Mouse (Mus musculus) kidney, embryonic 15.5 days (tissue): ENCODE measurements around the gene 4930404H24Rik. TPM values are rescaled to one million over a fixed set of nuclear protein-coding genes. Genes with fewer than 3 reads are reported as not detected.
A peak's percentile ranks its signal among the peaks of the same experiment; 100 is the strongest.

Experiments
- ATAC-seq: fragments of 200-750 bp; cut with Nextera tagmentation; replicated peaks from 2 replicates; pipeline ENCODE4 v1.8.0; 2017; ENCODE audit warnings: moderate TSS enrichment; ENCODE audit not compliant: low FRiP score
- H3K27ac ChIP-seq: fragments of 300-500 bp; sonication (generic); 2 replicates; pipeline ENCODE4 v1.5.1; 2015; ENCODE audit warnings: mild to moderate bottlenecking, inconsistent platforms
- H3K27me3 ChIP-seq: fragments of 300-500 bp; sonication (generic); 2 replicates; pipeline ENCODE4 v1.6.1; 2015; ENCODE audit warnings: inconsistent platforms
- H3K36me3 ChIP-seq: fragments of 300-500 bp; sonication (generic); 2 replicates; pipeline ENCODE4 v1.6.1; 2015; ENCODE audit warnings: inconsistent platforms
- H3K4me1 ChIP-seq: fragments of 300-500 bp; sonication (generic); 2 replicates; pipeline ENCODE4 v1.6.1; 2015; ENCODE audit warnings: inconsistent platforms
- H3K4me2 ChIP-seq: fragments of 300-500 bp; sonication (generic); 2 replicates; pipeline ENCODE4 v1.6.1; 2015; ENCODE audit warnings: moderate library complexity, mild to moderate bottlenecking, inconsistent platforms
- H3K4me3 ChIP-seq: fragments of 300-500 bp; sonication (generic); replicated peaks from 2 replicates; pipeline ENCODE4 v1.5.1; 2015; ENCODE audit warnings: mild to moderate bottlenecking, inconsistent platforms
- H3K9ac ChIP-seq: fragments of 300-500 bp; sonication (generic); 2 replicates; pipeline ENCODE4 v1.6.1; 2015; ENCODE audit warnings: mild to moderate bottlenecking, inconsistent platforms
- H3K9me3 ChIP-seq: fragments of 300-500 bp; sonication (generic); replicated peaks from 2 replicates; pipeline ENCODE4 v1.6.1; 2016; ENCODE audit warnings: inconsistent platforms
- WGBS: fragments of 180-500 bp; shearing (Covaris S2); methylation state at CpG from one replicate; pipeline ENCODE4 v1.1.7; 2015; ENCODE audit warnings: mixed read lengths; 5-methylcytosine and 5-hydroxymethylcytosine counted together
- polyA plus RNA-seq: library from polyadenylated mRNA; unstranded; fragments of >200 nt; fragmentation: Nextera tagmentation; extraction: Ambion mirVana; gene quantifications from 2 replicates; pipeline ENCODE4 v1.2.1, GENCODE M21; 2015

4930404H24Rik gene
- polyA plus RNA-seq, 1 experiment from 2014 or later, result not detected

DNA sequence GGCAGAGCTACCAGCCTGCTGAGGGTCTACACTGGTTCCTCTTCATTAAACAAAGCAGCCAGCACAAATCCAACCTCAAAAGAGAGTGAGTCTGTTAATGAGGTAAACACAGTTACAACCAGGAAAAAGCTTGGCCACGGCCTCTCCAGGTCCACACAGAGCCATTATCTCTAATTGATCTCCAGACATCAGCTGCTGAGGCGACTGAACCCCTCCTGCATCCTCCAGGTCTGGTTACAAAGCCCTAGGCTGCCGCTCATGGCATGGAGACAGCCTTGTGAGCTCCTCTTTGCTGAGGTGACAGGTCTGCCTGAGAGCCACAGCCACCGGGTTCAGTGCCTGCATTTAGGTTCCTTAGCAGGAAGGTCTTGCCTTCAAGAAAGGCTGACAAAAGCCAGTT, 35.1 kb upstream of the 4930404H24Rik start:
- Histone ChIP-seq H3K9ac (no peak overlapping the region), H3K36me3 (no peaks in the 10 kb centered on the region), H3K9me3 (no peaks in the 10 kb centered on the region), H3K27me3 (no peaks in the 10 kb centered on the region), H3K4me2 (no peak overlapping the region), H3K4me1 (peaks cover 38% of the 10 kb centered on the region), H3K4me3 (no peak overlapping the region), H3K27ac (peak overlapping the region; percentile 81)
- 26% methylated on average over 4 of the region's 4 CpGs for WGBS
- ATAC-seq, result peak; percentile 52; the same call in 1 of the 2 replicates

DNA sequence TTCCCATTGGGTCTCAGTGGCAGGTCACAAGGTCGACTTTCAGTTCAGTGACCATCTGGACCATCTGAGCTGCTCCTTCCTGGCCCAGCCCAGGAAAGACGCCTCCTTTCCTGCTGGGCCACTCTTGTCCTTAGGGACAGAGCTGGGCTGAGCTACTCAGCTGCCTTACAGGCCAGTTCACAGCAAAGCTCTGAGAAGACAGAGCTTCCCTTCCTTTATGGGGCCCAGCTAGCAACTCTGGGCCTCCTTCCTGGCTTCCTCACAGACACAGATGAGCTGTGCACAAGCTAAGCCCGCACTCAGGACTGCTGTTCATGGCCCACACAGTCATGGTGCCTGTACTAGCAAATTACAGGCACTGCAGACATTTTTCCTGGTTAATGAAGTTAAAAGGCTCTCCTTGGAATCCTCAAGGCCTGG, 34.6 kb upstream of the 4930404H24Rik start:
- Histone ChIP-seq H3K9ac (no peak overlapping the region), H3K4me1 (peaks cover 38% of the 10 kb centered on the region), H3K4me2 (no peak overlapping the region), H3K9me3 (no peaks in the 10 kb centered on the region), H3K36me3 (no peaks in the 10 kb centered on the region), H3K27me3 (no peaks in the 10 kb centered on the region), H3K4me3 (no peak overlapping the region), H3K27ac (peak overlapping the region; percentile 81)
- no peak for ATAC-seq
- WGBS, result 33% methylated on average over 3 of the region's 3 CpGs

DNA sequence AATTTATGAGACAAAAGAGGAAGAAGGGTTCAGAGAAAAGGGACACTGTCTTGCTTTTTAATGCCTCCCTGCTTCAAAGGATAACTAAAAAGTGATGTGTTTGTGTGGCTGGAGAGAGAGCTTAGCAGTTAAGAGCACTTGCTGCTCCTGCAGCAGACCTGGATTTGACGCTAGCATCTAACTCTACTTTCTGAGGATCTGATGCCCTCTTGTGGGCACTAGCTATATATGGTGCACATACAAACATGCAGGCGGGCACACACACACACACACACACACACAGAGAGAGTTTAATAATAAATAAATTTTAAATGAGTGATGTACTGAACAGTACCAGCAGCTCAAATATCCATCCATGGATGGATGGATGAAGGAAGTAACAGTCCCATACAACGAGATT, 29.3 kb upstream of the 4930404H24Rik start:
- H3K9ac ChIP-seq, result no peak overlapping the region
- H3K27me3 ChIP-seq, result no peaks in the 10 kb centered on the region
- H3K36me3 ChIP-seq, result peaks cover 7% of the 10 kb centered on the region
- no peak overlapping the region for H3K4me2 ChIP-seq
- peaks cover 13% of the 10 kb centered on the region for H3K4me1 ChIP-seq
- ATAC-seq, result no peak
- no peak overlapping the region for H3K27ac ChIP-seq
- no peaks in the 10 kb centered on the region for H3K9me3 ChIP-seq
- WGBS, result 79% methylated on average over 3 of the region's 3 CpGs
- H3K4me3 ChIP-seq, result no peak overlapping the region

DNA sequence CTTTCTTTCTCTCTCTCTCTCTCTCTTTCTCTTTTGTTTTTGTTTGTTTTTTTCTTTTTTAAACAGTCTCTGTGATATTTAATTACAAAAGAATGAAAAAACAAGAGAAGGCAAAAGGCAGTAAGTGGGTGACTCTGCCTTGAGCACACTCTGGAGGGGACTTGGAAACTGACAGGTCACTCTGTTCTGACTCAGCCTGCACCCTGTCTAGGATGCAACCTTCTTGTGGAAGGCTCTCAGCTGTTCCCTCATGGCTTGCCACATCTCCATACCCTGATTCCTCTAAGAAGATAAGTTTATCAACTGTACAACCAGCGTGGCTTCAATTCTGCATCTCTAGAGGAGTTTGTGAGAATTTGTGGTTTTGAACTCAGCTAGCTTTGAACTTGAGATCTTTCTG, 25.2 kb upstream of the 4930404H24Rik start:
- WGBS, result 86% methylated on average over 1 of the region's 1 CpGs
- Histone ChIP-seq H3K36me3 (peaks cover 7% of the 10 kb centered on the region), H3K4me2 (no peak overlapping the region), H3K9me3 (no peaks in the 10 kb centered on the region), H3K9ac (no peak overlapping the region), H3K27me3 (no peaks in the 10 kb centered on the region), H3K4me1 (peaks cover 32% of the 10 kb centered on the region), H3K27ac (no peak overlapping the region), H3K4me3 (no peak overlapping the region)
- ATAC-seq, result no peak

DNA sequence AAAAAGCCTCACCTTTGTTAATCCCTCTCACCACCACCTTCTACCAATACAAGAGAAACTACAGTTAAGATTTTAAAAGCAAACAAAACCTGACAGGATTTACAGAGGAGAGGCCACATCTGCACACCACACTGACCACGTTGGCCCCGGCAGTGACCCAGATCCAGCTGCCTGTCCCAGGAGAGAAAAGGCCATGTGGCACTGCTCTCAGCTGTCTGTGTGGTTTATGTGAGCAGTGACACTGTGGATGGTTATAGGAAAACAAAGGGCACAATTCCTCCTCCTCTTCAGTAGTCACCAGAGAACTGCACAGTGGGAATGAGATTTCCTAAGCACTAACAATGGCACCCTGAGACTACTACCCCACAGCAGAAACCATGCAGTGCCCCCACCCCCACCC, 23.3 kb upstream of the 4930404H24Rik start:
- H3K27ac ChIP-seq, result peak overlapping the region; percentile 67
- 7% methylated on average over 2 of the region's 2 CpGs for WGBS

DNA sequence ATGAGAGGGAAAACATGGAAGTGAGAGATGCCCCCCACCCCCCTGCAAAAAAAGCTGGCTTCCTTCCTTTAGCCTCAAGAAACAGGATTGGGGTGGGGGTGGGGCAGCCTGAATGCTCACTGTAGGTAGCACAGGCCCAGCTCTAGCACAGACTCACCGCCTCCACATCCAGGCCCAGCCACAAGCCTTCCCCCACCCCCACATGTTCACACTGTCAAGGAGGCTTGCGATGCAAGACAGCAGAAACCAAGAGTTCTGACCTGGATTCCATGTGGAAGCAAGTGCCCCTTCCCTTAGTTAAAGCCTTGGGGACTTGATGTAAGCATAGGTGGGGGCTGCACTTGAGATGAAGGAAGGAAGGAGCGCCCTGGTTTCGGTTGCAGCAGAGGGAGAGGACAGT, 22.8 kb upstream of the 4930404H24Rik start:
- Histone ChIP-seq H3K9ac (peak overlapping the region; percentile 3; the same call in 1 of the 2 replicates), H3K4me2 (0 out of 2 replicates have a peak overlapping the region, but pooled peaks have one; percentile 14), H3K27ac (peak overlapping the region; percentile 67), H3K4me3 (no peak overlapping the region), H3K36me3 (no peaks in the 10 kb centered on the region), H3K4me1 (peaks cover 40% of the 10 kb centered on the region), H3K9me3 (no peaks in the 10 kb centered on the region), H3K27me3 (no peaks in the 10 kb centered on the region)
- peak; percentile 81 for ATAC-seq
- WGBS, result 33% methylated on average over 4 of the region's 4 CpGs

More for the DNA sequence above, 23.3 kb upstream of the 4930404H24Rik start:
- H3K36me3 ChIP-seq, result no peaks in the 10 kb centered on the region
- 0 out of 2 replicates have a peak overlapping the region, but pooled peaks have one; percentile 14 for H3K4me2 ChIP-seq
- H3K9ac ChIP-seq, result no peak overlapping the region
- H3K27me3 ChIP-seq, result no peaks in the 10 kb centered on the region
- H3K4me1 ChIP-seq, result peaks cover 35% of the 10 kb centered on the region
- H3K4me3 ChIP-seq, result no peak overlapping the region
- ATAC-seq, result peak; percentile 65
- H3K9me3 ChIP-seq, result no peaks in the 10 kb centered on the region

DNA sequence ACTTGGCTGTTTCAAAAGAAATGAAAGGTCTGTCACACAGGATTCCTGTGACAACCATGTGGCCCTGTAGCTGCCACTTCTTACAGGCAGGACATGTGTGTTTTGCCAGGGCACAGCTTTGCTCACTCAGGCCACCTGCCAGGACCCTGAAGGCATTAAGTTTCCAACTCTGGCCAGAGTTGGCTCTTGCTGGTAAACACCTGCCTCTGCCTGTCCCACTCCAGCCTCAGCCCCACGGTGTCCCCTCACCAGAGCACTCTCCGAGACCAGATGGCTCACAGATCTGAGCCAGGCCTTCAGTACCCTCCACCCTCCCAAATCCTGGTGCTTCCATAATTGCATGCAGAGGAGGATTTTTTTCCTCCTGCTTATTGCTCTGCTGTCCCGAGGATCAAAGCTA, 21.6 kb upstream of the 4930404H24Rik start:
- H3K4me2 ChIP-seq, result no peak overlapping the region
- H3K27ac ChIP-seq, result peak overlapping the region; percentile 67
- peaks cover 52% of the 10 kb centered on the region for H3K4me1 ChIP-seq
- 35% methylated on average over 3 of the region's 3 CpGs for WGBS
- H3K9ac ChIP-seq, result no peak overlapping the region
- H3K36me3 ChIP-seq, result no peaks in the 10 kb centered on the region
- no peak for ATAC-seq
- H3K27me3 ChIP-seq, result no peaks in the 10 kb centered on the region
- no peaks in the 10 kb centered on the region for H3K9me3 ChIP-seq
- no peak overlapping the region for H3K4me3 ChIP-seq

DNA sequence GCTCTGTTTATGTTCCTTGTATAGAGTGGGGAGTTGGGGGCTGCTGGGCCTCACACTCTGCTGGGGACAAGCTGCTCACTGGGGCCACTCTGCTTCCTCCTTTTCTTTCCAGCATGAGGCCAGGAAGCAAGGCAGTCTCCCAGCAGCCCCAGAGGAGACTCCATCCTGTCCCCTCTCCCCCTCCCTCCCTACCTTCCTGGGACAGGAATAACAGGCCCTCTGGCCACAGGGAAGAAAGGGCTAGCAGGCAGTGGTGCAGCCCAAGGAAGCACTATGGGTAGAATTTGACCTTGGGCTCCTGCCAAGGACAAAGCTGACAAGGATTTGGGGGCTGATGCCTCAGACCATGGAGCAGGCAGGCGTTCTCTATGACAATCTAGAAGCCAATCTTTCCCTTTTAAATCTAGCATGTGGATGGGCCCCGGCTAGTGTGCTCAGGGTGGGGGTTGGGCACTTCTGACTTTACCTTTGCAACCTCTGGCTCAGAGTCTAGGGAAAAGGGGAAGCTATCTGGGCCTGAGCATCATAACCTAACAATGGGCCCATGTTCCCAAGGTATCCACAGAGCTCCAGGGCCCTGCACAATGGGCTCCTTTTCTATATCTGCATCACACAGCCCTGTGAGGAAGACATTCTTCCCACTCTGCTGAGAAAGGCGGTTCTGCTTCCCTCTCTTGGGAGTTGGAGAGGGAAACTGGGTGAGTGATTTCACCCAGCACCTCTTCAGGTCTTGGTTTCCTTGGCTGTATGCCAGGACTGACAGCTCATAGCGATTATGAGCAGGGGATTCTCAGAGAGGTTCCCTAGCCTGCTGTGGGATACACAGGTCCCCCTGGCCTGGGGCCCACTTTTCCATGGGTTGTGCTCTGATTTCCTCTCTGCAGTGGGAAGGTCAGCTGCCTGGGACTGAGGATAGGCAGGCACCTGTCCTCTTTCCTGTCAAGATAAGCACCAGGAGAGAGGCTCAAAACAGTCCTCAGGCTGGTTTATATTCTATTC, 17.2 kb upstream of the 4930404H24Rik start:
- Histone ChIP-seq H3K9me3 (no peaks in the 10 kb centered on the region), H3K4me3 (no peak overlapping the region), H3K27me3 (no peaks in the 10 kb centered on the region), H3K4me1 (peaks cover 40% of the 10 kb centered on the region), H3K4me2 (no peak overlapping the region), H3K36me3 (no peaks in the 10 kb centered on the region), H3K27ac (peak overlapping the region; percentile 78), H3K9ac (no peak overlapping the region)
- peak; percentile 20; the same call in 1 of the 2 replicates for ATAC-seq
- WGBS, result 36% methylated on average over 4 of the region's 4 CpGs

DNA sequence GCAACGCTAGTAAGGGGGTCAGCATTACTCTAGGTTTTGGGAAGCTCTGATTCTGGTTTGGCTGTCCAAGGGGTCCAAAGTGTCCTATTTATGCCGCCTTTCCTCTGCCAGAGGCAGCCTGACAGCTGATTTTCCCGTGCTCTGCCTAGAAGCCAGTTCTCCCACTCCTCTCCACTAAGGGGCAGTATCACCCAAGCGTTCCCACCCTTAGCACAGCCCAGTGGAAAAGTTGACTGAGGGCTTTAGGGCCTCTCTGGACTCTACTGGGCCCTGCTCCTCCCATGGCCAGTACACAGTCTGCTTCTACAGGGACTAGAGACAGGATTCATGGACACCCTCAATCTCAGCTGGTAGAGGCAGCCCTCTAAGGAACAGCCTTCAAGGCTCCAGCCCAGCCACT, 14.0 kb upstream of the 4930404H24Rik start:
- no peak overlapping the region for H3K9ac ChIP-seq
- no peak overlapping the region for H3K4me2 ChIP-seq
- peaks cover 38% of the 10 kb centered on the region for H3K4me1 ChIP-seq
- H3K27ac ChIP-seq, result peak overlapping the region; percentile 30; the same call in 1 of the 2 replicates
- no peaks in the 10 kb centered on the region for H3K36me3 ChIP-seq
- H3K9me3 ChIP-seq, result no peaks in the 10 kb centered on the region
- 2% methylated on average over 4 of the region's 4 CpGs for WGBS
- ATAC-seq, result peak; percentile 75
- H3K27me3 ChIP-seq, result 0 out of 2 replicates have a peak, but pooled peaks cover 2% of the 10 kb centered on the region
- no peak overlapping the region for H3K4me3 ChIP-seq

DNA sequence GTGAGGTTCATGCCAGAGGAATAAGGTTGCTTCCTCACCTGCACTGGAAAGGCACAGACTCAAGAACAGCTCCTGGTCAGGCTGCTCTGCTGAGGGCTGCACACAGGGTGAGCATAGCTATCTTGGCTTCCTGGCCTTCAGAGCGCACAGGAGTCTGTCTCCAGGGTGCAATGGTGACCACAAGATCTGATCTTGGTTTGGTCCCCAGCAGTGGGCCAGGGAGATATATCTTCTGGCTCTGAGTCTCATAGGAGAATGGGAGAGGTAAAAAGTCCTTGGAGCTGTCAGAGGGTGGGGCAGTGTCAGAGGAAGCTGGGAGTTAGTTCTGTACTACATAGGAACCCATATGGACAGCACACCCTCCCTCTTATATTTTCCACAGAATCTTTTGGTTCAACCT, 13.1 kb upstream of the 4930404H24Rik start:
- Histone ChIP-seq H3K4me2 (no peak overlapping the region), H3K27me3 (0 out of 2 replicates have a peak, but pooled peaks cover 4% of the 10 kb centered on the region), H3K9me3 (no peaks in the 10 kb centered on the region), H3K4me3 (no peak overlapping the region), H3K4me1 (peaks cover 43% of the 10 kb centered on the region), H3K27ac (no peak overlapping the region), H3K36me3 (no peaks in the 10 kb centered on the region), H3K9ac (no peak overlapping the region)
- ATAC-seq, result no peak
- WGBS, result 85% methylated on average over 1 of the region's 1 CpGs

DNA sequence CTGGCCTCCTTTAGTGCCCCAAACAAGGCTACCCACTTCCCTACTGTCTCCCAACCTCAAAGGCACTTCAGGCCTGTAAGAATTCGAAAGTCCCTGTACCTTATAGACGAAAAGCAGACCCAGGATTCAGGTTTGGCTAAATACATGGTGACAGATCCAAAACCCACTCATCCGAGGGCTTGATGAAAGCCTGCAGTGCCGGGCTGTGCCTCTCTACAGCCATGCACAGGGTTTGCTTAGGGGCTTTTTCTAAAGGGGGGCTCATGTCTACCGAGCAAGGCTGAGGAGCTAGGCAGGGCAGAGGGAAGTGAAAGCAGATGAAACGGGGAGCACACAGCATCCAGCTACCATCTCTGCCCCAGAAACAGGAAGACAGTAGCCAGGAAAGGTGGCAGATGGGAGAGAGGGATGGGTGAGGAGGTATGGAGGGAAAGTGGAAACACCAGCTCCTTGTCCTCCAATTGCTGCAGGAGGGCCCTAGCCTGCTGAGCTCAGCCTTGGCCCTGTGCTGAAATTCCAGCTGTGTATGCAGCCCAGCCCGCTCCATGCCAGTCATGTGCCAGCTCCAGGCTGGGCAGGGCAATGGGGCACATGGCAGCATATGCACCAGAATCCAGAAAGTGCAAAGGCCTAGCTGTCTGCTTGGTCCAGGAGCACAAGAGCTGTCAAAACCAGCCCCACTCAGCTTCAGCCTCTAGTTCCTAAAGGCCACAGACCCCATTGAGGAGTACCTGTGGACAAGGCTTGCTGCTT, 11.3 kb upstream of the 4930404H24Rik start:
- Histone ChIP-seq H3K4me1 (peaks cover 25% of the 10 kb centered on the region), H3K9ac (no peak overlapping the region), H3K4me2 (no peak overlapping the region), H3K4me3 (no peak overlapping the region), H3K36me3 (no peaks in the 10 kb centered on the region), H3K27ac (no peak overlapping the region), H3K9me3 (no peaks in the 10 kb centered on the region), H3K27me3 (0 out of 2 replicates have a peak, but pooled peaks cover 4% of the 10 kb centered on the region)
- ATAC-seq, result no peak
- WGBS, result 82% methylated on average over 7 of the region's 7 CpGs

DNA sequence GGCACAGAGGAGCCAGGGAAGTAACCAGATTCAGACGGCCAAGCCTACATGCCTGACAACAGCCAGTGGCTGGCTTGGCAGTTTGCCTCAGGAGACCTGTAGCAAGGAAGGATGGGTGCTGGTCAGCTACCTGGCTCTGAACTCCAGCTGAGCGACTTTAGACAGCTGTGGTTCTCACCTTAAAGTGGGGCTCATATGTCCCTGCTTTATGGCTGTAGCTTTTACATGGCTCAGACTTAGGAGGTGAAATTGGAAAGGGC, 10.8 kb upstream of the 4930404H24Rik start:
- Histone ChIP-seq H3K27ac (no peak overlapping the region), H3K4me3 (no peak overlapping the region), H3K9me3 (no peaks in the 10 kb centered on the region), H3K4me1 (peaks cover 20% of the 10 kb centered on the region), H3K27me3 (0 out of 2 replicates have a peak, but pooled peaks cover 4% of the 10 kb centered on the region), H3K4me2 (no peak overlapping the region), H3K36me3 (no peaks in the 10 kb centered on the region), H3K9ac (no peak overlapping the region)
- 78% methylated on average over 2 of the region's 2 CpGs for WGBS
- no peak for ATAC-seq
